Mouse (Mus musculus) heart, embryonic 12.5 days (tissue): Measurements from ENCODE around the gene Cd52. TPM values are rescaled to one million over a fixed set of nuclear protein-coding genes. Genes with fewer than 3 reads are reported as not detected.
A peak's percentile ranks its signal among the peaks of the same experiment; 100 is the strongest.

Experiments
- ATAC-seq: fragments of 200-750 bp; cut with Nextera tagmentation; 2 replicates; pipeline ENCODE4 v1.8.0; 2017; ENCODE audit warnings: moderate TSS enrichment, moderate library complexity; ENCODE audit not compliant: insufficient number of reproducible peaks, low FRiP score
- H3K27ac ChIP-seq: fragments of 300-500 bp; sonication (generic); 2 replicates; pipeline ENCODE4 v1.5.1; 2016; ENCODE audit warnings: mild to moderate bottlenecking, moderate library complexity; ENCODE audit not compliant: poor library complexity, severe bottlenecking
- H3K27me3 ChIP-seq: fragments of 300-500 bp; sonication (generic); replicated peaks from 2 replicates; pipeline ENCODE4 v1.6.1; 2016; ENCODE audit warnings: mild to moderate bottlenecking, moderate library complexity
- H3K36me3 ChIP-seq: fragments of 300-500 bp; sonication (generic); 2 replicates; pipeline ENCODE4 v1.6.1; 2016; ENCODE audit warnings: mild to moderate bottlenecking, moderate library complexity
- H3K4me1 ChIP-seq: fragments of 300-500 bp; sonication (generic); replicated peaks from 2 replicates; pipeline ENCODE4 v1.6.1; 2016; ENCODE audit warnings: mild to moderate bottlenecking
- H3K4me2 ChIP-seq: fragments of 300-500 bp; sonication (generic); 2 replicates; pipeline ENCODE4 v1.6.1; 2016; ENCODE audit warnings: mild to moderate bottlenecking, moderate library complexity
- H3K4me3 ChIP-seq: fragments of 300-500 bp; sonication (generic); 2 replicates; pipeline ENCODE4 v1.5.1; 2016; ENCODE audit warnings: mild to moderate bottlenecking
- H3K9ac ChIP-seq: fragments of 300-500 bp; sonication (generic); 2 replicates; pipeline ENCODE4 v1.6.1; 2016; ENCODE audit warnings: mild to moderate bottlenecking, moderate library complexity
- H3K9me3 ChIP-seq: fragments of 300-500 bp; sonication (generic); replicated peaks from 2 replicates; pipeline ENCODE4 v1.6.1; 2016; ENCODE audit warnings: mild to moderate bottlenecking, moderate library complexity
- WGBS: fragments of 180-500 bp; shearing (Covaris S2); methylation state at CpG from one replicate; pipeline ENCODE4 v1.1.7; 2016; 5-methylcytosine and 5-hydroxymethylcytosine counted together
- polyA plus RNA-seq: library from polyadenylated mRNA; unstranded; fragments of >200 nt; fragmentation: Nextera tagmentation; extraction: Ambion mirVana; gene quantifications from 2 replicates; pipeline ENCODE4 v1.2.1, GENCODE M21; 2016

Gene Cd52
- polyA plus RNA-seq, 1 experiment from 2014 or later = 5.7 TPM

DNA sequence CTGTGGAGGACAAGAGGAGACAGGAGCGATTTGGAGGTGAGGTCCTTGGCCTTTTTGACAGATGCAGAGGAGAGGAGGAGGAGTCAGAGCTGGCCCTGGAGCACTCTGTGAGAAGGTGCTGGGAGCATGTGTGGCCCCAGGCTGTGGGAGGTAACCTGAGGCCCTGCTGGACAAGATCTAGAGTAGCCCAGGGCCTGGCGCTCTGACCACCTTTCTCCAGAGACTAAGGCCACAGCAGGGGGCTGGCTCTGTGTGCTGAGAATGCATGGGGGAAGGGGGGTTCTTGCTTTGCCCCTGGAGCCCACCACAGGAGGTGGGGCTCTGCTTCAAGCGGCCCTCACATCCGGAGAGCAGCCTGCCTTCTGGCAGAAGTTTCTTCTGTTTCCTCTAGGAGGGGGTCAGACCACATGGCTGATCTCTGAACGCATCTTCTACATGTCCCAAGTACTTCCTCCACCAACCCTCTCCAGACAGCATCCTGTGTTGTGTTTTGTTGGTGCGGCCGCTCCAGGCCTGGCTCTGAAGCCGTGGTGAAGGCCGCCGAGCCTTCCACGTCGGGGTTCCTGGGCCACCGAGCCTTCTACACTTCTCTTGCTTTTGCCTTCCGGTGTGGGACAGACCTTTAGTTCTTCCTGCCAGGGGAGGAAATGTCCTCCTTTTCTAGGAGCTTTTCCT is 23.4 kb upstream of the Cd52 start:
- Histone ChIP-seq H3K27ac (no peak overlapping the region), H3K4me2 (no peak overlapping the region), H3K27me3 (no peaks in the 10 kb centered on the region; the same call in 1 of the 2 replicates), H3K4me1 (peaks cover 6% of the 10 kb centered on the region), H3K9me3 (no peaks in the 10 kb centered on the region), H3K36me3 (no peaks in the 10 kb centered on the region), H3K4me3 (no peak overlapping the region), H3K9ac (no peak overlapping the region)
- WGBS = 58% methylated on average over 14 of the region's 14 CpGs
- ATAC-seq = no peak

DNA sequence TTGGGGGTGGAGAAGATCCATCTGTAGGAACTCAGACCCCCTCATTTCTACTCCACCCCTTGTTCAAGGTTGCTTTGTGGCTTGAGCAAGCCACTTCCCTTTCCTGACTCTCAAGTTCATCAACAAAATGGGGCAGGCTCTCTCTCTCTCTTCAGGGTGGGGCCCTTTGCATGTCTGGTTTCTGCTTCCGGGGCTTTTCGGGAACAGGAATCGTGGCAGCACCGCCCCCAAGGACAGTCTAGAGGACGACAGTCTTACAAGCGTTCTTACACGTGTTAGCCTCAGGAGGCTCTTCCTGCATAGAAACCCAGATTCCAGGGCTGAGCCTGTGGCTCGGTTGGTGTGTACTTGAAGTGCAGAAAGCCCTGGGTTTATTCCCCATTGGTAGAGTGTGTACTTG is 22.1 kb upstream of the Cd52 start:
- Histone ChIP-seq H3K9me3 (no peaks in the 10 kb centered on the region), H3K4me3 (no peak overlapping the region), H3K36me3 (no peaks in the 10 kb centered on the region), H3K27me3 (no peaks in the 10 kb centered on the region), H3K4me2 (no peak overlapping the region), H3K4me1 (peaks cover 15% of the 10 kb centered on the region), H3K27ac (no peak overlapping the region), H3K9ac (no peak overlapping the region)
- ATAC-seq = no peak
- 71% methylated on average over 8 of the region's 8 CpGs for WGBS

DNA sequence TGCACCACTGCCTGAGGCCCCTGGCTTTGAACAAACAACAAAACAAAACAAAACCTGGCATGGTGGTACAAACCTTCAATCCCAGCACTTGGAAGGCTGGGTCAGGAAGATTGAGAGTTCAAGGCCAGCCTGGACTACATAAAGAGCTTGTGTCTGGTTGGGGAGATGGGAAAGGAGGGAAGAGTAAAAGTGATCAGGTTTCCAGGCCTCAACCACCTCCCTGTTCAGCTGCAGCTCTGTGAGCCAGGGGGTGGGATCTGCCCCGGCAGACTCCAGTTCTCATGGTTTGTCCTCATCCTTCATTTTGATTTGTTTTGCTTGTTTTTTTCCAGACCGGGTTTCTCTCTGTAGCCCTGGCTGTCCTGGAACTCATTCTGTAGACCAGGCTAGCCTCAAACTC is 21.6 kb upstream of the Cd52 start:
- Histone ChIP-seq H3K36me3 (no peaks in the 10 kb centered on the region), H3K9ac (no peak overlapping the region), H3K4me1 (peaks cover 16% of the 10 kb centered on the region), H3K4me3 (no peak overlapping the region), H3K4me2 (no peak overlapping the region), H3K27me3 (no peaks in the 10 kb centered on the region), H3K9me3 (no peaks in the 10 kb centered on the region), H3K27ac (no peak overlapping the region)
- 85% methylated on average over 2 of the region's 2 CpGs for WGBS
- no peak for ATAC-seq

DNA sequence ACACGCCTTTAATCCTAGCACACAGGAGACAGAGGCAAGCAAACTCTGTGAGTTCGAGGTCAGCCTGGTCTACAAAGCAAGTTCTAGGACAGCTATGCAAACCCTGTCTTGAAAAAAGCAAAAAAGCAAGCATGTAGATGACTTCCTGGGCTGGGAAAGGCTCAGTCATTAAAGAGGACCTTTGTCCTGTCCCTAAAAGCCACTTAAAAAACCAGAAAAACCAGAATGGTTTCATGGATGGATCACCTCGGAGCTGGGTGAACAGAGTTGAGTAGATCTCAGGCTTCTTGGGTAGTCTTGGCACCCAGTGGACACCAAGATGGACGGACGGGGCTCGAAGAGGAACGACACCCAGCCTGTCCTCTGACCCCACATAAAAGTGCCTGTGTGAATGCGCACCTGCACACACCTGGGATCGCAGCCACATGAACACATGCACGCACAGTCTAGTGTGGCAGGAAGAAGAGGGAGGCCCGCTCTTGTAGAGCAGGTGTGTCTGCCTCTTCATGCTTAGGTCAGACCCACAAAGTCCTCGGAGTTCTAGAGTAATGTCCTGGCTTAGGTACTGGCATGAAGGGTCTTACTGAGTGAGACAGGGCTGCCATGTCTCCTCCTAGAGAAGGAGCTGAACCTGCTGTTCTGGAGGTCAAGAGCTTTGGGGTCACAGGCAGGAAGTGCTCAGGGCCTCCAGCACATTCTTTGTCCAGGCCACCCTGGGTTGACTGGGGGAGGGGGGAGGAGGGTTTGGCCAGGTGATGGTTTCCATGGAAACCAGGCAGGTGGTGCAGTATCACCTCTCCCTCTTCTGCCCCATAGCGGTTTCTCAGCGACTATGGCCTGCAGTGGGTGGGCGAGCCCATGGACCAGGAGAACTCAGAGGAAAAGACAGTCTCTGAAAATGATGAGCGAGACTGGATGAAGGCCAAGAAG is 20.6 kb upstream of the Cd52 start:
- Histone ChIP-seq H3K4me2 (no peak overlapping the region), H3K9ac (no peak overlapping the region), H3K36me3 (no peaks in the 10 kb centered on the region), H3K27ac (no peak overlapping the region), H3K27me3 (no peaks in the 10 kb centered on the region), H3K4me1 (peaks cover 22% of the 10 kb centered on the region), H3K4me3 (no peak overlapping the region), H3K9me3 (no peaks in the 10 kb centered on the region)
- no peak for ATAC-seq
- WGBS = 84% methylated on average over 16 of the region's 16 CpGs

DNA sequence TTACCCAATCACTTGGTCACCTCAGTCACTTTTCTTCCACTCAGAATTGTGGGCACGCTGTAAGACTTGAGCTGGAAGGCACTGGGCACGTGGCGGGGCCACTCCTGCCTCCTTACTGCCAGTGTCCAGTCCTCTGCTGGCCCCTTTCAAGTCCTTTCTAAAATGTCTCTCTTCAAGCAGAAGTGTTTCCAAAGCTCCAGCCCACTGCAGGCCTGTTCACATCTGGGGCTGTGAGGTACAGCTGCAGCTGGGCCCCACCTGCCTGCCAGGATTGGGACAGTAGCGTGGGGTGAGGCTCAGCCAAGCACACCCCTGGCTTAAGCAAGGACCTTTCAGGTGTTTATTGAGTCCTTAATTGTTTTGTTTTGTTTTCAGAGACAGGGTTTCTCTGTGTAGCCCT is 19.2 kb upstream of the Cd52 start:
- no peaks in the 10 kb centered on the region for H3K27me3 ChIP-seq
- peaks cover 32% of the 10 kb centered on the region for H3K4me1 ChIP-seq
- H3K36me3 ChIP-seq = no peaks in the 10 kb centered on the region
- no peak overlapping the region for H3K9ac ChIP-seq
- no peak for ATAC-seq
- no peaks in the 10 kb centered on the region for H3K9me3 ChIP-seq
- H3K27ac ChIP-seq = no peak overlapping the region
- H3K4me3 ChIP-seq = no peak overlapping the region
- no peak overlapping the region for H3K4me2 ChIP-seq
- 85% methylated on average over 4 of the region's 4 CpGs for WGBS

DNA sequence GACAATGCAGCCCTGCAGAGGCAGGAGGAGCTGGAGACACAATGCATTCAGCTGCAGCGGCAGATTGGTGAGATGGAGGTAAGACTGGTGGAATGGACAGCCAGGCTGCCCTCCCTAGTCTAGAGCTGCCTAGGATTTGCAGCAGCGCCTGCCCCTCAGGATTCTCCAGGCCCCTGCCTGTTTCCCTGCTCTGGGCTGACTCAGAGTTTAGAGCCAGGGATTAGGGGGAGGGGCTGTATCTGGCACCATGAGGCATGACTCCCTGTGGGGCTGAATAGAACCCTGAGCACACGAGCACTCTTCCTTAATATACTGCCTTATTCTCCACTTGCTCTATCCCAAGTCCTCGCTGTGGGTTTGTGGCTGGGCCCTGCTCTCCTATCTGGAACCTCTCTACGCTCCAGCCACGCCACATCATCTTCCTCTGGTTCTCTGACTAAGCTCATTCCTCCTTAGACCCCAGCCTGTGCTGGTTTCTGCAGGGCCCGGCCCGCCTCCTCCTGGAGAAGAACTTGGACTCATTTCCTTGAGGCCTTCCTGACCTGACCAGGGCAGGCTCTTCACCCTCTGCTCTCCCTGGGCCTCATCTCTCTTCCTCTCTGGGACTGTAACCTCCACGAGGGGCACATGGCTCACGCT is 18.6 kb upstream of the Cd52 start:
- Histone ChIP-seq H3K9me3 (no peaks in the 10 kb centered on the region), H3K4me1 (peaks cover 38% of the 10 kb centered on the region), H3K27me3 (no peaks in the 10 kb centered on the region), H3K36me3 (no peaks in the 10 kb centered on the region), H3K4me3 (no peak overlapping the region), H3K27ac (no peak overlapping the region), H3K9ac (no peak overlapping the region), H3K4me2 (no peak overlapping the region)
- WGBS = 55% methylated on average over 10 of the region's 10 CpGs
- 0 out of 2 replicates have a peak, but pooled peaks have one; percentile 31 for ATAC-seq

DNA sequence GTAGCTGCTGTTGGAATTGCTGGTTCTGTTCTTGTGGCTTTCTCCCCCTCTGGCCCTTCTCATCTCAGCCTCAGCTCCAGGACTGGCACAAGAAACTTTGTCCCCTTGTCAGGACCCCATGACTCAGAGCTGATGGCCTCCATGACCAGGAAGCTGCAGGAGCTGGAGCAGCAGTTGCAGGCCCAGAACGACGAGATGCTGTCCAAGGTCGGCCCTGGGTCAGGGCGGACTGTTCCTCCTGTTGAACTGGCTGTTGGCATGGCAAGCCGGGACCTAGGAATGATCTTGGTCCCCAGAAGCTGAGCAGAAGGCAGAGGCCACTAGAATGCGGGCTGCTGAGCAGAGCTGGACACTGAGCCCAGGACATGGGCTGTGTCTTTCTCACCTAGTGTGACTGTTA is 17.5 kb upstream of the Cd52 start:
- ATAC-seq = no peak
- H3K36me3 ChIP-seq = no peaks in the 10 kb centered on the region
- no peak overlapping the region for H3K27ac ChIP-seq
- H3K9ac ChIP-seq = no peak overlapping the region
- peaks cover 39% of the 10 kb centered on the region for H3K4me1 ChIP-seq
- H3K27me3 ChIP-seq = no peaks in the 10 kb centered on the region
- H3K9me3 ChIP-seq = no peaks in the 10 kb centered on the region
- H3K4me2 ChIP-seq = no peak overlapping the region
- 59% methylated on average over 6 of the region's 6 CpGs for WGBS
- no peak overlapping the region for H3K4me3 ChIP-seq

DNA sequence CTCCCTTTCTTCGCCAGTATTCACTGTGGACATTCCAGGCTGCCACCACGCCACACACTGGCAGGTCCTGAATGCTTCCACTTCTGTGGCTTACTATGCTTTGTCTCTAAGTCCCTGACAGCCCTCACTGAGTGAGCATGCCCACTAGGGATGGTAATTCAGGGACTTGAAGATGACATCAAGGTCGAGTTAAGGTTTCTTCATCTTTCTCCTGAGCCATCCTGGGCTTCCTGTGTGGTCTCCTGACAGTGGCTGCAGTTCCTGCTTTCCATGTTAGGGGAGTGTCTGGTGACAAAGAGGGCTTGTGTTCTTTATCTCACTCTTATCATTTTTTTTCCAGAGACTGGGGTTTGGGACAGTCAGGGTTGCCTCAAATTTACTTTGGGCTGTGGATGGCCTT is 15.8 kb upstream of the Cd52 start:
- H3K27ac ChIP-seq = no peak overlapping the region
- no peak for ATAC-seq
- WGBS = 30% methylated on average over 3 of the region's 3 CpGs
- H3K27me3 ChIP-seq = no peaks in the 10 kb centered on the region
- H3K9me3 ChIP-seq = no peaks in the 10 kb centered on the region
- no peak overlapping the region for H3K9ac ChIP-seq
- no peaks in the 10 kb centered on the region for H3K36me3 ChIP-seq
- H3K4me1 ChIP-seq = peaks cover 39% of the 10 kb centered on the region
- H3K4me3 ChIP-seq = no peak overlapping the region
- no peak overlapping the region for H3K4me2 ChIP-seq

DNA sequence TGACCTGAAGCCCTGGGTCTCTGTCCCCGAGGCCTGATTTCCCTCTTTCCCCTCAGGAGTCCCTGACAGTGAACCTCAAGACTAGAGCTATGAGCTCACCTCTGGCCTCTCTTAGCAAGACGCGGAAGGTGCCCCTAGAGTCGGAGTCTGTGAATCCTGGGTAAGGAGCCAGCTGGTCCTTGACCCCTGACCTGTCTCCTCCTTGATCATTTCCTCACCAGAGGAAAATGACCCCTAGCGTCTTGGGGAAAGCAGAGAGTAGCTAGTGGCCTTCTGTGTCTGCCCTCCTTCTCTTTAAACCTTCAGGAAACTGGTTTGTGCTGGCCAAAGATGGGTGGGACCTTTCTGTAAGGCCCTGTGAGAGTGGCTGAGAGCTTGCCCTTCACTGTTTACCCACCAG is 13.3 kb upstream of the Cd52 start:
- H3K27me3 ChIP-seq = no peaks in the 10 kb centered on the region
- WGBS = 45% methylated on average over 5 of the region's 5 CpGs
- H3K36me3 ChIP-seq = no peaks in the 10 kb centered on the region
- H3K9ac ChIP-seq = no peak overlapping the region
- no peak overlapping the region for H3K4me3 ChIP-seq
- no peaks in the 10 kb centered on the region for H3K9me3 ChIP-seq
- peaks cover 34% of the 10 kb centered on the region for H3K4me1 ChIP-seq
- no peak overlapping the region for H3K27ac ChIP-seq
- ATAC-seq = no peak
- no peak overlapping the region for H3K4me2 ChIP-seq

DNA sequence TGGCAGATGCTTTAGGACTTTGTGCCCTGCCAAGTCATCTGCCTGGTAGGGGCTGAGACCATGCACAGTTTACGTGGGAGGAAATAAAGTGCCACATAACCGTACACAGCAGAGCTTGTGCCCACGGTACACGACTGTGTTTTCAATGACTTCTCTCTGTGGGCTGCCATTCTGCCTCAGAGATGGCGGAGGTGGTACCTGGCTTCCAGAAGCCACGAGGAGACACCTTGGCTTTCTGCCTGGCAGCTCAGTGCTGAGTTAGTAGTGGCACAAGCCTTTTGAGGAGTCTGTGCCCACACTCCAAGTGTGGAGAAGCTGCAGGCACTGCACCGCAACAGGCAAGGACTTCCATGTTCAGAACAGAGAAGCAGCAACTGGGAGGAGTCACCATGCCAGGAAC is 12.8 kb upstream of the Cd52 start:
- WGBS = 82% methylated on average over 7 of the region's 7 CpGs
- no peak for ATAC-seq
- no peaks in the 10 kb centered on the region for H3K27me3 ChIP-seq
- H3K4me3 ChIP-seq = no peak overlapping the region
- H3K27ac ChIP-seq = no peak overlapping the region
- H3K4me2 ChIP-seq = no peak overlapping the region
- no peaks in the 10 kb centered on the region for H3K9me3 ChIP-seq
- H3K4me1 ChIP-seq = peaks cover 36% of the 10 kb centered on the region
- H3K9ac ChIP-seq = no peak overlapping the region
- H3K36me3 ChIP-seq = no peaks in the 10 kb centered on the region

DNA sequence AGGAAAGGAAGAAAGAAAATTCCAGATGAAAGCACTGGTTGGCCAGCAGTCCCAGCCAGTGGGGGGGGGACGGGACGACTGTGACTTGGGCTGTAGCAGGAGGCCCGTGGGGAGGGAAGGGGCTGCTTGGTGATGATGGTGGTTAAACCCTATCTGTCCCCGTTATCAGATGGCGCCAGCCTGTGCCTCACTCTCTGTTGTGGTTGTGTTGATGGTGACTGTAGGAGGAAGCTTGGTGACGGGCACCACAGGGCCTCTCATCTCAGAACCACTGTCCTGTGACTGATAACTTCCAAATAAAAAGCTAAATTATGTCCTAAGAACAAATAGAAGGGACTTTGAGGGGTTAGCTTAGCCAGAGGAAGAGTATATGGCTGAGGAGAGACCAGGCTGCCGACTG is 11.2 kb upstream of the Cd52 start:
- Histone ChIP-seq H3K4me3 (no peak overlapping the region), H3K27ac (no peak overlapping the region), H3K9ac (no peak overlapping the region), H3K9me3 (no peaks in the 10 kb centered on the region), H3K4me1 (peaks cover 29% of the 10 kb centered on the region), H3K4me2 (no peak overlapping the region), H3K27me3 (no peaks in the 10 kb centered on the region), H3K36me3 (no peaks in the 10 kb centered on the region)
- 51% methylated on average over 7 of the region's 7 CpGs for WGBS
- ATAC-seq = no peak
